Mouse (Mus musculus): ENCODE measurements around the gene Kank2. TPM values are rescaled to one million over a fixed set of nuclear protein-coding genes. Genes with fewer than 3 reads are reported as not detected.

The Kank2 gene
- polyA plus RNA-seq, 1 experiment from 2014 or later, result 5.9 TPM

GRCm38 (mm10) chr9:21732288-21732687 is 66.3 kb downstream of the Kank2 start:
- Histone ChIP-seq H3K4me2 (ENCODE audit: low read depth, low read length, severe bottlenecking) (no peak overlapping the region), H3K27ac (ENCODE audit: low read depth, low read length) (no peak overlapping the region), H3K4me1 (replicated peaks; ENCODE audit: control insufficient read depth, insufficient read depth, low read length) (no peaks in the 10 kb centered on the region), H3K9ac (ENCODE audit: low read length) (no peak overlapping the region), H3K9me3 (ENCODE audit: control insufficient read depth, low read length) (no peaks in the 10 kb centered on the region), H3K36me3 (ENCODE audit: control insufficient read depth, insufficient read depth, low read length) (peaks cover 44% of the 10 kb centered on the region), H3K27me3 (ENCODE audit: control insufficient read depth, insufficient read depth, low read length) (no peaks in the 10 kb centered on the region), H3K4me3 (ENCODE audit: low read depth, low read length) (no peak overlapping the region)
- no peak for ATAC-seq (replicated peaks; ENCODE audit: low FRiP score)
- no peak for DNase-seq (ENCODE audit: low spot score)
- WGBS, result 96% methylated on average over 9 of the region's 9 CpGs

- no peak for DNase-seq (ENCODE audit: low spot score)
- Histone ChIP-seq H3K27me3 (ENCODE audit: control insufficient read depth, insufficient read depth, low read length) (no peaks in the 10 kb centered on the region), H3K4me2 (ENCODE audit: low read depth, low read length, severe bottlenecking) (no peak overlapping the region), H3K9me3 (ENCODE audit: control insufficient read depth, low read length) (no peaks in the 10 kb centered on the region), H3K4me1 (replicated peaks; ENCODE audit: control insufficient read depth, insufficient read depth, low read length) (peaks cover 10% of the 10 kb centered on the region; the same call in 1 of the 2 replicates), H3K9ac (ENCODE audit: low read length) (no peak overlapping the region; the same call in 1 of the 2 replicates), H3K4me3 (ENCODE audit: low read depth, low read length) (no peak overlapping the region), H3K27ac (ENCODE audit: low read depth, low read length) (no peak overlapping the region), H3K36me3 (ENCODE audit: control insufficient read depth, insufficient read depth, low read length) (peaks cover 27% of the 10 kb centered on the region)
- no peak for ATAC-seq (replicated peaks; ENCODE audit: low FRiP score)
- WGBS, result 90% methylated on average over 7 of the region's 7 CpGs
These were observed 69.3 kb downstream of the Kank2 start for GRCm38 (mm10) chr9:21729264-21729663.

GRCm38 (mm10) chr9:21728261-21728832 is 70.2 kb downstream of the Kank2 start:
- DNase-seq (ENCODE audit: low spot score) (no peak), ATAC-seq (replicated peaks; ENCODE audit: low FRiP score) (no peak)
- Histone ChIP-seq H3K27ac (ENCODE audit: low read depth, low read length) (no peak overlapping the region), H3K4me2 (ENCODE audit: low read depth, low read length, severe bottlenecking) (no peak overlapping the region), H3K36me3 (ENCODE audit: control insufficient read depth, insufficient read depth, low read length) (peaks cover 18% of the 10 kb centered on the region), H3K4me1 (replicated peaks; ENCODE audit: control insufficient read depth, insufficient read depth, low read length) (peaks cover 10% of the 10 kb centered on the region; the same call in 1 of the 2 replicates), H3K9me3 (ENCODE audit: control insufficient read depth, low read length) (no peaks in the 10 kb centered on the region), H3K27me3 (ENCODE audit: control insufficient read depth, insufficient read depth, low read length) (no peaks in the 10 kb centered on the region), H3K9ac (ENCODE audit: low read length) (no peak overlapping the region), H3K4me3 (ENCODE audit: low read depth, low read length) (no peak overlapping the region)
- 91% methylated on average over 10 of the region's 10 CpGs for WGBS

- DNase-seq (ENCODE audit: low spot score) (no peak), ATAC-seq (replicated peaks; ENCODE audit: low FRiP score) (no peak)
- no peaks in the 10 kb centered on the region for H3K27me3 ChIP-seq (ENCODE audit: control insufficient read depth, insufficient read depth, low read length)
- WGBS, result 88% methylated on average over 14 of the region's 14 CpGs
- no peak overlapping the region for H3K4me3 ChIP-seq (ENCODE audit: low read depth, low read length)
- no peak overlapping the region for H3K27ac ChIP-seq (ENCODE audit: low read depth, low read length)
- 0 out of 2 replicates have a peak overlapping the region, but pooled peaks have one; percentile 18 for H3K4me2 ChIP-seq (ENCODE audit: low read depth, low read length, severe bottlenecking)
- peak overlapping the region; percentile 8; the same call in 1 of the 2 replicates for H3K9ac ChIP-seq (ENCODE audit: low read length)
- peaks cover 7% of the 10 kb centered on the region; the same call in 1 of the 2 replicates for H3K36me3 ChIP-seq (ENCODE audit: control insufficient read depth, insufficient read depth, low read length)
- H3K4me1 ChIP-seq (replicated peaks; ENCODE audit: control insufficient read depth, insufficient read depth, low read length), result peaks cover 10% of the 10 kb centered on the region; the same call in 1 of the 2 replicates
- no peaks in the 10 kb centered on the region for H3K9me3 ChIP-seq (ENCODE audit: control insufficient read depth, low read length)
These were observed 72.1 kb downstream of the Kank2 start for GRCm38 (mm10) chr9:21726218-21726975.

GRCm38 (mm10) chr9:21725224-21726121 is 73.1 kb downstream of the Kank2 start:
- WGBS, result 89% methylated on average over 23 of the region's 23 CpGs

GRCm38 (mm10) chr9:21724147-21724536 is 74.4 kb downstream of the Kank2 start:
- DNase-seq (ENCODE audit: low spot score), result peak; percentile 96
- H3K27me3 ChIP-seq (ENCODE audit: control insufficient read depth, insufficient read depth, low read length), result no peaks in the 10 kb centered on the region
- peak overlapping the region; percentile 56 for H3K4me3 ChIP-seq (ENCODE audit: low read depth, low read length)
- peak; percentile 96 for ATAC-seq (replicated peaks; ENCODE audit: low FRiP score)
- under 1% methylated on average over 18 of the region's 18 CpGs for WGBS
- no peaks in the 10 kb centered on the region for H3K9me3 ChIP-seq (ENCODE audit: control insufficient read depth, low read length)
- H3K36me3 ChIP-seq (ENCODE audit: control insufficient read depth, insufficient read depth, low read length), result peaks cover 7% of the 10 kb centered on the region; the same call in 1 of the 2 replicates
- H3K4me2 ChIP-seq (ENCODE audit: low read depth, low read length, severe bottlenecking), result peak overlapping the region; percentile 77
- peaks cover 10% of the 10 kb centered on the region; the same call in 1 of the 2 replicates for H3K4me1 ChIP-seq (replicated peaks; ENCODE audit: control insufficient read depth, insufficient read depth, low read length)
- peak overlapping the region; percentile 90 for H3K27ac ChIP-seq (ENCODE audit: low read depth, low read length)
- peak overlapping the region; percentile 66 for H3K9ac ChIP-seq (ENCODE audit: low read length)

More at GRCm38 (mm10) chr9:21725224-21726121, 73.1 kb downstream of the Kank2 start:
- Histone ChIP-seq H3K4me1 (replicated peaks; ENCODE audit: control insufficient read depth, insufficient read depth, low read length) (peaks cover 10% of the 10 kb centered on the region; the same call in 1 of the 2 replicates), H3K27ac (ENCODE audit: low read depth, low read length) (no peak overlapping the region), H3K36me3 (ENCODE audit: control insufficient read depth, insufficient read depth, low read length) (peaks cover 7% of the 10 kb centered on the region; the same call in 1 of the 2 replicates), H3K27me3 (ENCODE audit: control insufficient read depth, insufficient read depth, low read length) (no peaks in the 10 kb centered on the region), H3K9ac (ENCODE audit: low read length) (no peak overlapping the region; the same call in 1 of the 2 replicates), H3K9me3 (ENCODE audit: control insufficient read depth, low read length) (no peaks in the 10 kb centered on the region), H3K4me3 (ENCODE audit: low read depth, low read length) (peak overlapping the region; percentile 56), H3K4me2 (ENCODE audit: low read depth, low read length, severe bottlenecking) (peak overlapping the region; percentile 77; the same call in 1 of the 2 replicates)
- ATAC-seq (replicated peaks; ENCODE audit: low FRiP score) (no peak), DNase-seq (ENCODE audit: low spot score) (no peak)

- Histone ChIP-seq H3K9me3 (ENCODE audit: control insufficient read depth, low read length) (no peaks in the 10 kb centered on the region), H3K4me2 (ENCODE audit: low read depth, low read length, severe bottlenecking) (peak within 1 kb of the TSS; percentile 77), H3K27ac (ENCODE audit: low read depth, low read length) (peak within 1 kb of the TSS; percentile 90), H3K4me1 (replicated peaks; ENCODE audit: control insufficient read depth, insufficient read depth, low read length) (peaks cover 10% of the 10 kb centered on the region; the same call in 1 of the 2 replicates), H3K27me3 (ENCODE audit: control insufficient read depth, insufficient read depth, low read length) (no peaks in the 10 kb centered on the region), H3K9ac (ENCODE audit: low read length) (peak within 1 kb of the TSS; percentile 66), H3K36me3 (ENCODE audit: control insufficient read depth, insufficient read depth, low read length) (peaks cover 4% of the 10 kb centered on the region; the same call in 1 of the 2 replicates), H3K4me3 (ENCODE audit: low read depth, low read length) (peak within 1 kb of the TSS; percentile 56)
- ATAC-seq (replicated peaks; ENCODE audit: low FRiP score) (peak; percentile 89), DNase-seq (ENCODE audit: low spot score) (peak; percentile 92)
- under 1% methylated on average over 47 of the region's 47 CpGs for WGBS
These were observed 75.0 kb downstream of the Kank2 start, which contains the start of gene Ldlr for GRCm38 (mm10) chr9:21723377-21724146. Gene Ldlr, plus strand, starts transcription at chr9:21723483.

Measured in forebrain, embryonic 11.5 days (tissue).